Mouse (Mus musculus) CH12.LX (cell line): Measurements from ENCODE around the gene Col23a1. TPM values are rescaled to one million over a fixed set of nuclear protein-coding genes. Genes with fewer than 3 reads are reported as not detected.

ENCODE experiments used
- DNase-seq: peaks from one replicate; pipeline ENCODE4 v3.0.0-alpha.2; 2013; ENCODE audit errors: extremely low read depth
- H3K27ac ChIP-seq: 2 replicates; pipeline ENCODE4 v1.5.1; 2012; ENCODE audit warnings: low read depth, mild to moderate bottlenecking, control low read depth, moderate library complexity; ENCODE audit not compliant: insufficient read depth
- H3K27me3 ChIP-seq: replicated peaks from 2 replicates; pipeline ENCODE3; 2012; ENCODE audit warnings: inconsistent platforms
- H3K36me3 ChIP-seq, 2 experiments: replicated peaks in 1 of 2; 2 replicates each; pipeline versions ENCODE3 to v1.6.1; 2012; ENCODE audit warnings: inconsistent platforms in 1 of 2, low read length in 1 of 2, mild to moderate bottlenecking in 1 of 2, mixed read lengths in 1 of 2, moderate library complexity in 1 of 2; ENCODE audit not compliant: control insufficient read depth in 1 of 2, insufficient read depth in 1 of 2
- H3K4me1 ChIP-seq, 2 experiments: 2 replicates each; pipeline ENCODE4 v1.6.1; 2012; ENCODE audit warnings: inconsistent platforms in 1 of 2, moderate library complexity in 1 of 2; ENCODE audit not compliant: insufficient read depth in 2 of 2, control insufficient read depth in 1 of 2
- H3K4me2 ChIP-seq: 2 replicates; pipeline ENCODE4 v1.6.1; 2012; ENCODE audit warnings: low read depth, mild to moderate bottlenecking, control low read depth; ENCODE audit not compliant: poor library complexity, insufficient read depth, severe bottlenecking
- H3K4me3 ChIP-seq, 3 experiments: fragments of 150-350 bp in 1 of 3; sonication (generic) in 1 of 3; replicated peaks in 1 of 3; 2 replicates each; pipeline versions ENCODE3 to v1.5.1; 2011 to 2012; ENCODE audit warnings: low read depth in 2 of 3, low read length in 2 of 3, mild to moderate bottlenecking in 2 of 3, moderate library complexity in 2 of 3, control low read depth in 1 of 3, improper control_type of control experiment in 1 of 3, inconsistent platforms in 1 of 3, mixed read lengths in 1 of 3; ENCODE audit not compliant: poor library complexity in 1 of 3
- H3K79me2 ChIP-seq: replicated peaks from 2 replicates; pipeline ENCODE4 v1.6.1; 2012; ENCODE audit warnings: mild to moderate bottlenecking, moderate library complexity; ENCODE audit not compliant: control insufficient read depth, poor library complexity, insufficient read depth, severe bottlenecking; ENCODE audit errors: extremely low read depth
- H3K9ac ChIP-seq: 2 replicates; pipeline ENCODE4 v1.6.1; 2012; ENCODE audit warnings: low read depth, mild to moderate bottlenecking, control low read depth, moderate library complexity; ENCODE audit not compliant: insufficient read depth
- H3K9me3 ChIP-seq: replicated peaks from 2 replicates; pipeline ENCODE3; 2012; ENCODE audit warnings: low read length, inconsistent platforms, mixed read lengths
- BHLHE40 ChIP-seq: IDR thresholded peaks from 2 replicates; pipeline ENCODE4 v1.6.1; 2011; ENCODE audit warnings: mild to moderate bottlenecking, low read depth, low read length, improper control_type of control experiment
- CHD2 ChIP-seq: IDR thresholded peaks from 2 replicates; pipeline ENCODE4 v1.6.1; 2011; ENCODE audit warnings: low read length, improper control_type of control experiment
- CTCF ChIP-seq, 2 experiments: IDR thresholded peaks in 1 of 2; conservative IDR thresholded peaks in 1 of 2; 2 replicates each; pipeline ENCODE4 v1.5.1; 2011 to 2012; ENCODE audit warnings: low read depth in 2 of 2, low read length in 2 of 2, improper control_type of control experiment in 1 of 2, inconsistent platforms in 1 of 2, mild to moderate bottlenecking in 1 of 2, moderate library complexity in 1 of 2
- E2F4 ChIP-seq: IDR thresholded peaks from 2 replicates; pipeline ENCODE4 v1.6.1; 2011; ENCODE audit warnings: low read depth, low read length, improper control_type of control experiment; ENCODE audit not compliant: insufficient replicate concordance
- ELF1 ChIP-seq: IDR thresholded peaks from 2 replicates; pipeline ENCODE4 v1.6.1; 2014; ENCODE audit warnings: low read depth, mild to moderate bottlenecking, inconsistent platforms, low read length, improper control_type of control experiment
- EP300 ChIP-seq: IDR thresholded peaks from 2 replicates; pipeline ENCODE4 v1.6.1; 2011; ENCODE audit warnings: low read length, improper control_type of control experiment
- ETS1 ChIP-seq: conservative IDR thresholded peaks from 2 replicates; pipeline ENCODE4 v1.6.1; 2012; ENCODE audit warnings: low read depth, mild to moderate bottlenecking, inconsistent platforms, low read length, improper control_type of control experiment, moderate library complexity
- GABPA ChIP-seq: IDR thresholded peaks from 2 replicates; pipeline ENCODE4 v1.6.1; 2012; ENCODE audit warnings: low read depth, low read length, improper control_type of control experiment, inconsistent platforms; ENCODE audit not compliant: insufficient replicate concordance
- IRF4 ChIP-seq: IDR thresholded peaks from 2 replicates; pipeline ENCODE4 v1.6.1; 2014; ENCODE audit warnings: low read depth, mild to moderate bottlenecking, inconsistent platforms, low read length, improper control_type of control experiment
- JUND ChIP-seq: conservative IDR thresholded peaks from 2 replicates; pipeline ENCODE4 v1.6.1; 2011; ENCODE audit warnings: low read depth, low read length, improper control_type of control experiment
- KAT2A ChIP-seq: IDR thresholded peaks from 2 replicates; pipeline ENCODE4 v1.6.1; 2012; ENCODE audit warnings: low read length, improper control_type of control experiment, inconsistent platforms; ENCODE audit not compliant: insufficient replicate concordance
- MEF2A ChIP-seq: IDR thresholded peaks from 2 replicates; pipeline ENCODE4 v1.6.1; 2014; ENCODE audit warnings: low read depth, mild to moderate bottlenecking, inconsistent platforms, low read length, improper control_type of control experiment, borderline replicate concordance
- NELFE ChIP-seq: IDR thresholded peaks from 2 replicates; pipeline ENCODE4 v1.6.1; 2011; ENCODE audit warnings: low read depth, low read length, improper control_type of control experiment
- PAX5 ChIP-seq: IDR thresholded peaks from 2 replicates; pipeline ENCODE4 v1.6.1; 2012; ENCODE audit warnings: low read length, inconsistent platforms, mixed read lengths
- POLR2A ChIP-seq: IDR thresholded peaks from 2 replicates; pipeline ENCODE4 v1.6.1; 2011; ENCODE audit warnings: low read depth, mild to moderate bottlenecking, improper control_type of control experiment, low read length
- POLR2AphosphoS2 ChIP-seq: IDR thresholded peaks from 2 replicates; pipeline ENCODE4 v1.6.1; 2011; ENCODE audit warnings: low read depth, low read length, improper control_type of control experiment
- RAD21 ChIP-seq: IDR thresholded peaks from 2 replicates; pipeline ENCODE4 v1.6.1; 2011; ENCODE audit warnings: low read depth, mild to moderate bottlenecking, low read length, improper control_type of control experiment, moderate library complexity
- RCOR1 ChIP-seq: conservative IDR thresholded peaks from 2 replicates; pipeline ENCODE4 v1.6.1; 2012; ENCODE audit warnings: low read depth, mild to moderate bottlenecking, inconsistent platforms, low read length, improper control_type of control experiment
- SMC3 ChIP-seq: IDR thresholded peaks from 2 replicates; pipeline ENCODE4 v1.6.1; 2011; ENCODE audit warnings: low read depth, low read length, improper control_type of control experiment
- TCF12 ChIP-seq: IDR thresholded peaks from 2 replicates; pipeline ENCODE4 v1.6.1; 2014; ENCODE audit warnings: low read depth, mild to moderate bottlenecking, inconsistent platforms, low read length, improper control_type of control experiment
- USF2 ChIP-seq: conservative IDR thresholded peaks from 2 replicates; pipeline ENCODE4 v1.6.1; 2011; ENCODE audit warnings: low read depth, low read length, improper control_type of control experiment
- ZC3H11A ChIP-seq: IDR thresholded peaks from 2 replicates; pipeline ENCODE4 v1.6.1; 2012; ENCODE audit warnings: low read depth, mild to moderate bottlenecking, inconsistent platforms, low read length, improper control_type of control experiment
- dilution Hi-C: fragments of 300-500 bp; cut with MboI; formaldehyde crosslinking; loops from 2 replicates; pipeline ENCODE4 v1.14.3; 2020; ENCODE audit warnings: low sequenced_read_pairs; ENCODE audit not compliant: extremely low pct_unique_long_range_greater_than_20kb, extremely low pct_ligation_motif_present
- in situ Hi-C: fragments of 300-500 bp; cut with MboI; formaldehyde crosslinking; loops from 3 replicates; pipeline ENCODE4 v1.14.3; 2019; ENCODE audit warnings: low sequenced_read_pairs, low pct_ligation_motif_present, low pct_unique_long_range_greater_than_20kb, mixed read lengths
- polyA plus RNA-seq: library from polyadenylated mRNA; unstranded; fragments of >175 nt; gene quantifications from 2 replicates; pipeline ENCODE4 v1.2.1, GENCODE M21; 2012; ENCODE audit warnings: low read depth; ENCODE audit not compliant: insufficient read length
- total RNA-seq, 2 experiments: library from RNA; depleted of rRNA; stranded (reverse); fragments of 300-350 nt in 1 of 2; fragments of >200 nt in 1 of 2; gene quantifications; 2 replicates each; pipeline ENCODE4 v1.2.3; 2012 to 2014

Gene Col23a1
- total and polyA plus RNA-seq, 3 experiments, result 0.04 to 0.20 (median 0.08) TPM

DNA sequence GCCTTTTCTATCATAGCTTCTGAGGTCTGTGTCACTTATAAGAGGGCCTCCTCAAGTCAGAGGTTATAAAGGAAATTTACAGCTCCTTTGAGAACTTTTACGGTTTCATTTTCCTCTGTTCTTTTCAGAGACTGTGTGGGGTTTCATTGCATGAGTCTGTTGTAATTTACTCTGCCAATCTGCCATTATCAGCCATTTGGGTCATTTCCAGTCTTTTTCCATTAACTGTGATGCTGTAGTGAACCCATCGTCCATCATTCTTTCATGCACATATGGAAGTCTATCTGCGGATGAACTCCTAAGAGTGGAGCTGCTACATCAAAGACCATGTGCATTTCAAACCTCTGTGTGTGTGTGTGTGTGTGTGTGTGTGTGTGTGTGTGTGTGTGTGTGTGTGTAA, 192.5 kb downstream of the Col23a1 start:
- no peaks in the 10 kb centered on the region for H3K36me3 ChIP-seq
- H3K27ac ChIP-seq, result no peak overlapping the region
- peak overlapping the region in 1 of 3 experiments; percentile 13 for H3K4me3 ChIP-seq
- peaks cover 59% of the 10 kb centered on the region for H3K27me3 ChIP-seq
- no peaks in the 10 kb centered on the region for H3K79me2 ChIP-seq
- H3K9ac ChIP-seq, result no peak overlapping the region
- in situ Hi-C loops (no loop called here), dilution Hi-C loops (no loop called here)
- H3K4me2 ChIP-seq, result no peak overlapping the region
- TF ChIP-seq E2F4 (no peak), BHLHE40 (no peak), PAX5 (no peak), ELF1 (no peak), POLR2A (no peak), POLR2AphosphoS2 (no peak), TCF12 (no peak), IRF4 (no peak), KAT2A (no peak), RCOR1 (no peak)
- no peaks in the 10 kb centered on the region for H3K9me3 ChIP-seq
- peaks cover 6 to 9% of the 10 kb centered on the region in 2 experiments for H3K4me1 ChIP-seq
- no peak for DNase-seq

DNA sequence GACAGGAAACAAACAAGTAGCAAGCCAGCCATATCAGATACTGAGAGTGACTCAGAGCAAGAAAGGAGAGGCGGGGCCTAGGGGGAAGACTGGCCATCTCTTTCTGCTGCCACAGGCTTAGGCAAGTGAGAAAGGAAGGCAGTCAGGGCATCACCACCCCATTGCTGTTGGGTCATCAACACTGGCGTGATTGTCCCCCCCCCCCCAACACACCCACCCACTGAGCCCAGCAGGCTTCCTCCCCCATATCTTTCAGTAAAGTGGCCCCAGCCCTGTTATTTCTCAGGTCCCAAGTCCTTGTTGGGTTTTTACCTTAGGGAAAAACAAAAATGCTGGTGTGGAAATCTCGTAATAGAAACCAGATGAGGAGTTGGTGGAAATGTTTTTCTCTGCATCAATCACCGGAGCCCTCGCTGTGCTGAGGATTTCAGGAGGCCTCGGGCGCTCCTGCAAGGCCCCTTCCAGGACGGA, 195.4 kb downstream of the Col23a1 start:
- Histone ChIP-seq H3K4me2 (no peak overlapping the region), H3K27me3 (peaks cover 54% of the 10 kb centered on the region), H3K9me3 (peaks cover 3% of the 10 kb centered on the region), H3K27ac (no peak overlapping the region), H3K4me3 (no peak overlapping the region), H3K4me1 (peaks cover 6 to 9% of the 10 kb centered on the region in 2 experiments), H3K79me2 (no peaks in the 10 kb centered on the region), H3K36me3 (no peaks in the 10 kb centered on the region), H3K9ac (no peak overlapping the region)
- dilution Hi-C loops, result no loop called here
- no peak for TF ChIP-seq NELFE
- no peak for TF ChIP-seq SMC3
- peak; percentile 48 for TF ChIP-seq JUND
- peak; percentile 50; the same call in 1 of the 2 replicates for TF ChIP-seq EP300
- TF ChIP-seq IRF4, result peak; percentile 91
- no peak for TF ChIP-seq CHD2
- in situ Hi-C loops, result no loop called here
- DNase-seq, result peak; percentile 49

DNA sequence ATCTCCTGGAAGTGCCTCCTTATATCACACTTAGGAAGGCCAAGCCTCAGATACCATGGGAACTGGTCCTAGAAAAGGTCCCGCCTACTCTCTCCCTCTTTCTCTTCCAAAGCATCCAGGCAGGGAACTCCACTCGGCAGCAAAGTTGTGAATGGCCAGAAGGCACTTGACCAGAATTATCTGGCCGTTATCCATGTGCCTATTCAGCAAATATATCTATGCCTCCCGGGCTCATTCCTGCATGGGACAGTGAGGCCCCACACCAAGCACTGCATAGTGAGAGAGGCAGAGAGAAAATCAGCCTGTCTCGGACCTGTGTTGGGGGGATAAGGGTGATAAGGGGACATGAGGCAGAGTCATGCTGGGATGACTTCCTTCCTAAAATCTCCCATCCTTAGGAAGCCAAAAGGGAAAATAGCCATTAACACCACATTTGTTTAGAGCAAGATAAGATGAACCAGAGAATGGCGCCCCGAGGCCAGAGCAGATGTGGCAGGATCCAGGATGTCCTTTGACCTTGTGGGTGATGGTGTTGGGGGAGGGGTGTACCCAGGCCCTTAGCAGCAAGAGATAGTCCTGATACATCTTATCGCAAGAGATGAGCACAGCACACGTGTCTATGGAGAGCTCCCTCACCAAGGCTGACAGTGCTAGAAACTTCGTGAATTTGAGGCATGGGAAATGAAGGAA, 196.2 kb downstream of the Col23a1 start:
- peaks cover 4% of the 10 kb centered on the region for H3K9me3 ChIP-seq
- peaks cover 49% of the 10 kb centered on the region for H3K27me3 ChIP-seq
- H3K9ac ChIP-seq, result no peak overlapping the region
- H3K27ac ChIP-seq, result no peak overlapping the region
- no peak for DNase-seq
- no peaks in the 10 kb centered on the region for H3K79me2 ChIP-seq
- H3K4me3 ChIP-seq, result no peak overlapping the region
- dilution Hi-C loops (no loop called here), in situ Hi-C loops (no loop called here)
- TF ChIP-seq RAD21 (no peak), GABPA (no peak), USF2 (no peak), PAX5 (no peak), CTCF (conservative IDR thresholded peaks at IDR 0.05 in 1 of 2, IDR thresholded peaks at IDR 0.05 in 1 of 2; ENCODE audit: low read depth in 2 of 2, low read length in 2 of 2) (no peak), MEF2A (no peak), ETS1 (no peak), ZC3H11A (no peak)
- H3K4me1 ChIP-seq, result peaks cover 6 to 9% of the 10 kb centered on the region in 2 experiments
- no peaks in the 10 kb centered on the region for H3K36me3 ChIP-seq
- no peak overlapping the region for H3K4me2 ChIP-seq
